Mouse (Mus musculus): Measurements from ENCODE around the gene Tbxa2r. TPM values are rescaled to one million over a fixed set of nuclear protein-coding genes. Genes with fewer than 3 reads are reported as not detected.

The Tbxa2r gene
- polyA plus RNA-seq, 2 experiments: 1.9 to 2.4 TPM

GRCm38 (mm10) chr10:81319741-81320549 is 8.6 kb upstream of the Tbxa2r start:
- peaks cover 11 to 12% of the 10 kb centered on the region in 2 experiments for H3K4me1 ChIP-seq (replicated peaks; ENCODE audit: control insufficient read depth in 2 of 2, insufficient read depth in 2 of 2, low read length in 1 of 2)
- peaks cover 26% of the 10 kb centered on the region for H3K36me3 ChIP-seq (replicated peaks; ENCODE audit: control insufficient read depth, insufficient read depth, low read depth)
- 1% methylated on average over 38 of the region's 38 CpGs for WGBS (ENCODE audit: insufficient replicate concordance)
- peak overlapping the region; percentile 73 to 75 for H3K4me3 ChIP-seq (ENCODE audit: insufficient read depth in 1 of 2, low read depth in 2 of 2, low read length in 2 of 2)
- H3K9me3 ChIP-seq (ENCODE audit: control insufficient read depth, low read length): no peaks in the 10 kb centered on the region
- ATAC-seq (ENCODE audit: insufficient read depth) (no peak), DNase-seq (ENCODE audit: low read depth in 3 of 3, low spot score in 3 of 3) (peak; percentile 94 to 96 (median 95))
- TF ChIP-seq CTCF (IDR thresholded peaks at IDR 0.05; ENCODE audit: low read depth): no peak
- TF ChIP-seq EP300 (IDR thresholded peaks at IDR 0.05; ENCODE audit: low read depth): no peak
- no peaks in the 10 kb centered on the region for H3K27me3 ChIP-seq (ENCODE audit: control insufficient read depth, insufficient read depth, low read length)
- H3K9ac ChIP-seq (replicated peaks): peak overlapping the region; percentile 67
- peak overlapping the region; percentile 90 for H3K4me2 ChIP-seq (ENCODE audit: low read depth)
- peak overlapping the region; percentile 84 for H3K27ac ChIP-seq

GRCm38 (mm10) chr10:81320550-81321347 is 7.8 kb upstream of the Tbxa2r start, which contains the start of gene Cactin:
Gene Cactin (plus strand): TSS chr10:81321103.
- ATAC-seq (ENCODE audit: insufficient read depth) (peak; percentile 87), DNase-seq (ENCODE audit: low read depth in 3 of 3, low spot score in 3 of 3) (peak; percentile 100)
- H3K4me2 ChIP-seq (ENCODE audit: low read depth): peak within 1 kb of the TSS; percentile 90
- H3K4me3 ChIP-seq (ENCODE audit: insufficient read depth in 1 of 2, low read depth in 2 of 2, low read length in 2 of 2): peak within 1 kb of the TSS; percentile 73 to 89
- no peaks in the 10 kb centered on the region for H3K27me3 ChIP-seq (ENCODE audit: control insufficient read depth, insufficient read depth, low read length)
- peaks cover 34% of the 10 kb centered on the region for H3K36me3 ChIP-seq (replicated peaks; ENCODE audit: control insufficient read depth, insufficient read depth, low read depth)
- H3K27ac ChIP-seq: peak within 1 kb of the TSS; percentile 84
- WGBS (ENCODE audit: insufficient replicate concordance): under 1% methylated on average over 68 of the region's 68 CpGs
- no peaks in the 10 kb centered on the region for H3K9me3 ChIP-seq (ENCODE audit: control insufficient read depth, low read length)
- TF ChIP-seq EP300 (IDR thresholded peaks at IDR 0.05; ENCODE audit: low read depth) (peak; percentile 67; the same call in 1 of the 2 replicates), CTCF (IDR thresholded peaks at IDR 0.05; ENCODE audit: low read depth) (peak; percentile 60)
- peak within 1 kb of the TSS; percentile 75 for H3K9ac ChIP-seq (replicated peaks)
- H3K4me1 ChIP-seq (replicated peaks; ENCODE audit: control insufficient read depth in 2 of 2, insufficient read depth in 2 of 2, low read length in 1 of 2): peaks cover 11 to 12% of the 10 kb centered on the region in 2 experiments

- Histone ChIP-seq H3K36me3 (replicated peaks; ENCODE audit: control insufficient read depth, insufficient read depth, low read depth) (peaks cover 41% of the 10 kb centered on the region), H3K4me1 (replicated peaks; ENCODE audit: control insufficient read depth in 2 of 2, insufficient read depth in 2 of 2, low read length in 1 of 2) (peaks cover 11 to 12% of the 10 kb centered on the region in 2 experiments), H3K4me2 (ENCODE audit: low read depth) (peak overlapping the region; percentile 90), H3K9me3 (ENCODE audit: control insufficient read depth, low read length) (no peaks in the 10 kb centered on the region), H3K27ac (peak overlapping the region; percentile 84), H3K9ac (replicated peaks) (peak overlapping the region; percentile 75), H3K27me3 (ENCODE audit: control insufficient read depth, insufficient read depth, low read length) (no peaks in the 10 kb centered on the region), H3K4me3 (ENCODE audit: insufficient read depth in 1 of 2, low read depth in 2 of 2, low read length in 2 of 2) (peak overlapping the region; percentile 73 to 89)
- no peak for DNase-seq (ENCODE audit: low read depth in 3 of 3, low spot score in 3 of 3)
- TF ChIP-seq EP300 (IDR thresholded peaks at IDR 0.05; ENCODE audit: low read depth) (no peak), CTCF (IDR thresholded peaks at IDR 0.05; ENCODE audit: low read depth) (no peak)
- WGBS (ENCODE audit: insufficient replicate concordance): 2% methylated on average over 20 of the region's 20 CpGs
- peak; percentile 0; the same call in 1 of the 2 replicates for ATAC-seq (ENCODE audit: insufficient read depth)
Measured at GRCm38 (mm10) chr10:81321436-81321835, 7.1 kb upstream of the Tbxa2r start.

- TF ChIP-seq EP300 (IDR thresholded peaks at IDR 0.05; ENCODE audit: low read depth): no peak
- TF ChIP-seq CTCF (IDR thresholded peaks at IDR 0.05; ENCODE audit: low read depth): no peak
- ATAC-seq (ENCODE audit: insufficient read depth) (no peak), DNase-seq (ENCODE audit: low read depth in 3 of 3, low spot score in 3 of 3) (no peak)
- Histone ChIP-seq H3K27me3 (ENCODE audit: control insufficient read depth, insufficient read depth, low read length) (no peaks in the 10 kb centered on the region), H3K4me2 (ENCODE audit: low read depth) (peak overlapping the region; percentile 90), H3K27ac (no peak overlapping the region), H3K36me3 (replicated peaks; ENCODE audit: control insufficient read depth, insufficient read depth, low read depth) (peaks cover 49% of the 10 kb centered on the region), H3K4me1 (replicated peaks; ENCODE audit: control insufficient read depth in 2 of 2, insufficient read depth in 2 of 2, low read length in 1 of 2) (peaks cover 7 to 12% of the 10 kb centered on the region in 2 experiments), H3K9me3 (ENCODE audit: control insufficient read depth, low read length) (no peaks in the 10 kb centered on the region), H3K9ac (replicated peaks) (peak overlapping the region; percentile 75; the same call in 1 of the 2 replicates), H3K4me3 (ENCODE audit: insufficient read depth in 1 of 2, low read depth in 2 of 2, low read length in 2 of 2) (peak overlapping the region; percentile 73 to 89; a peak in 3 of 4 replicates)
- 91% methylated on average over 27 of the region's 27 CpGs for WGBS (ENCODE audit: insufficient replicate concordance)
Measured at GRCm38 (mm10) chr10:81322444-81322843, 6.1 kb upstream of the Tbxa2r start.
